Mouse (Mus musculus): Measurements from ENCODE around the gene AU040320. TPM values are rescaled to one million over a fixed set of nuclear protein-coding genes. Genes with fewer than 3 reads are reported as not detected.

AU040320 gene
- polyA plus RNA-seq, 1 experiment from 2014 or later: 28.9 TPM

DNA sequence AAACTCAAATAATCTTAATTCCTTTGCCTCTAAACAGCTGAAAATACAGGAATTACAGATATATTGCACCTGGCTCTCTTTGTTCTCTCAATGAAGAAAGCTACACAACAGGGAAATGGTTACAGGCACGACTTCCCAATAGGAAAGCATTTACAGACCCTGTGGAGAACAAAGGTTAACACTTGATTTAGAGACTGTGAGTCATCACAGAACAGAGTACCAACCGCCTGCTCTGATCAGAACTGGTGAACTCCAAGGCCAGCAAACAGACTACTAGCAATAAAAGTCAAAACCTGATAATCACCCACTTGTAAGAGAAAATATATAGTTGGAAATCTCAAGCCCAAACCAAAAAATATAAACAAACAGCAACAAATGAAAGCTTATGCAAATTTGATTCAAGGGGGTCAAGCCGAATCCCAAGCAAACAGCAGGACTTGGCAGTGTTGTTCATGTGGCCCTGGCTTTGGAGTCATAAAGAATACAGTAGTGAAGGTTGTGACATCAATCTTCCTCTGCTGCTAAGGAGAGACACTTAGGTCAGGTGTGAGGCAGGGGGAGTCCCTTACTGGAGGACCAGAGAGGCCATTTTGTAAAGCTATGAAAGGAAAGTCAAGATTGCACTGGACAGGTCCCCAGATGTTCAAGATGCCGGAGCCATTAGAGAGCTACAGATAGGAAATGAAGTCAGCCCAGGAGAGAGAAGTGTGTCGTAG is 126.4 kb downstream of the AU040320 start:
- no peak overlapping the region for H3K9ac ChIP-seq (ENCODE audit: low read length)
- ATAC-seq (replicated peaks; ENCODE audit: low FRiP score, low TSS enrichment, low read depth): peak; percentile 89
- no peaks in the 10 kb centered on the region for H3K27me3 ChIP-seq (replicated peaks; ENCODE audit: control insufficient read depth, insufficient read depth, low read length)
- H3K9me3 ChIP-seq (ENCODE audit: control insufficient read depth, low read length): no peaks in the 10 kb centered on the region
- H3K4me2 ChIP-seq (ENCODE audit: low read length): no peak overlapping the region
- H3K4me3 ChIP-seq (ENCODE audit: low read depth, low read length): no peak overlapping the region
- DNase-seq (ENCODE audit: low spot score): no peak
- 75% methylated on average over 5 of the region's 5 CpGs for WGBS
- H3K4me1 ChIP-seq (replicated peaks; ENCODE audit: control insufficient read depth, insufficient read depth, low read length): no peaks in the 10 kb centered on the region
- H3K36me3 ChIP-seq (ENCODE audit: control insufficient read depth, insufficient read depth, low read length): peaks cover 62% of the 10 kb centered on the region
- H3K27ac ChIP-seq (ENCODE audit: low read depth): peak overlapping the region; percentile 12; the same call in 1 of the 2 replicates

DNA sequence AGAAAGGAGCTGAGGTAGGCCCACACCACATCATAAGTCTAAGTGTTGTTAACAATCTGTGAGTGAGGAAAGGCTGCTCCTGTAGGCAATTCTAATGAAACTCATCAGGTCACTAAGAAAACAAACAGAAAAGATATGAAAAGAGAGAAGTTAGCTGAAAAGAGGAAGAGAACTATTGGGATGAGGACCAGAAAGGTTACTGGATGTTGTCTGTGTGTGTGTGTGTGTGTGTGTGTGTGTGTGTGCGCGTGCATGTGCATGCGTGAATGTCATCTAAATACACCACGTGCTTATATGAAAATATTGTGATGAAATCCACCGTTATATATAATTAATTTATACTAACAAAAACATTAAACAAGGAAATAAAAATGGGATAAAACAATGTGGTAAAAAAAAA is 130.3 kb downstream of the AU040320 start:
- Histone ChIP-seq H3K4me3 (ENCODE audit: low read depth, low read length) (no peak overlapping the region), H3K4me2 (ENCODE audit: low read length) (no peak overlapping the region), H3K9me3 (ENCODE audit: control insufficient read depth, low read length) (no peaks in the 10 kb centered on the region), H3K27me3 (replicated peaks; ENCODE audit: control insufficient read depth, insufficient read depth, low read length) (no peaks in the 10 kb centered on the region), H3K27ac (ENCODE audit: low read depth) (no peak overlapping the region), H3K4me1 (replicated peaks; ENCODE audit: control insufficient read depth, insufficient read depth, low read length) (no peaks in the 10 kb centered on the region), H3K9ac (ENCODE audit: low read length) (no peak overlapping the region), H3K36me3 (ENCODE audit: control insufficient read depth, insufficient read depth, low read length) (peaks cover 63% of the 10 kb centered on the region)
- WGBS: 97% methylated on average over 5 of the region's 5 CpGs
- DNase-seq (ENCODE audit: low spot score): no peak
- ATAC-seq (replicated peaks; ENCODE audit: low FRiP score, low TSS enrichment, low read depth): no peak

DNA sequence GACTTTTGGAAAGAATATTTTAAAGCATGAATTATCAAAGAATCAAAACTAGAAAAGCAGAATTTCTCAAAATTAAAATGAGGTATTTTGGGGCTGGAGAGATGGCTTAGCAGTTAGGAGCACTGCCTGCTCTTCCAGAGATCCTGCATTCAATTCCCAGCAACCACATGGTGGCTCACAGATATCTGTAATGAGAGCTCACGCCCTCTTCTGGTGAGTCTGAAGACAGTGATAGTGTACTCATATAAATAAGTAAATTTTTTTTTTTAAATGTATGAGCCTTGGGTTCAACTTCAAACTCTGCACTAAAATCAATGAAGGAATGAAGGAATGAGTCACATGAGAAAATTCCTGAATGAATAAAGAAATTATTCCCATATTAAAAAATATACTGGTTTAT is 132.6 kb downstream of the AU040320 start:
- Histone ChIP-seq H3K9me3 (ENCODE audit: control insufficient read depth, low read length) (no peaks in the 10 kb centered on the region), H3K4me2 (ENCODE audit: low read length) (no peak overlapping the region), H3K27ac (ENCODE audit: low read depth) (no peak overlapping the region), H3K9ac (ENCODE audit: low read length) (no peak overlapping the region), H3K27me3 (replicated peaks; ENCODE audit: control insufficient read depth, insufficient read depth, low read length) (no peaks in the 10 kb centered on the region), H3K4me1 (replicated peaks; ENCODE audit: control insufficient read depth, insufficient read depth, low read length) (no peaks in the 10 kb centered on the region), H3K36me3 (ENCODE audit: control insufficient read depth, insufficient read depth, low read length) (peaks cover 66% of the 10 kb centered on the region), H3K4me3 (ENCODE audit: low read depth, low read length) (no peak overlapping the region)
- WGBS: 64% methylated on average over 1 of the region's 1 CpGs
- DNase-seq (ENCODE audit: low spot score) (no peak), ATAC-seq (replicated peaks; ENCODE audit: low FRiP score, low TSS enrichment, low read depth) (no peak)

DNA sequence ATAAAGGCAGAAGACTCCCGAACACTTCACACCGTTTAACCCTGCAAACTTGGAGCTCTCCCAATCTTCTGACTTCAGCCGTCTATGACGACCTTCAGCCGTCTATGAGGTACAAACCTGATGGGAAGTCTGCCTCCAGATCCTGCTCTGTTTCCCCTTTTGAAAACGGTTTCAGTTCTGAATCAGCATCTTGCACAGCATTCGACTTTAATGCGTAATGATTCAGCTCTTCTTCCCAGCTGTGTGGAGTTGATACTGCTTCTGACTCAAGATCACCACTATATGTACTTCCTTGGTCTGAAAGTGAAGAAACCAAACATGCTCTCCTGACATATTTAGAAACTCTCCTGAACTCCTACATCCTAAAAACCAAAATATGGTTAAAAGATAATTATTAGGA is 136.5 kb downstream of the AU040320 start:
- WGBS: 92% methylated on average over 8 of the region's 8 CpGs
- H3K9me3 ChIP-seq (ENCODE audit: control insufficient read depth, low read length): no peaks in the 10 kb centered on the region
- no peak overlapping the region for H3K4me2 ChIP-seq (ENCODE audit: low read length)
- H3K27me3 ChIP-seq (replicated peaks; ENCODE audit: control insufficient read depth, insufficient read depth, low read length): no peaks in the 10 kb centered on the region
- H3K36me3 ChIP-seq (ENCODE audit: control insufficient read depth, insufficient read depth, low read length): peaks cover 82% of the 10 kb centered on the region
- no peaks in the 10 kb centered on the region for H3K4me1 ChIP-seq (replicated peaks; ENCODE audit: control insufficient read depth, insufficient read depth, low read length)
- H3K9ac ChIP-seq (ENCODE audit: low read length): no peak overlapping the region
- no peak overlapping the region for H3K4me3 ChIP-seq (ENCODE audit: low read depth, low read length)
- no peak for ATAC-seq (replicated peaks; ENCODE audit: low FRiP score, low TSS enrichment, low read depth)
- DNase-seq (ENCODE audit: low spot score): no peak
- no peak overlapping the region for H3K27ac ChIP-seq (ENCODE audit: low read depth)

Other genes with a start within 250 kb of the AU040320 start
- 1.4 TPM in 2 replicates for gene Ago4, start 220.1 kb upstream of the AU040320 start, polyA plus RNA-seq (2014; fragmentation: Nextera tagmentation; extraction: Ambion mirVana)
- 40.9 and 41.0 TPM in 2 replicates for gene Clspn, start 196.6 kb upstream of the AU040320 start, polyA plus RNA-seq (2014; fragmentation: Nextera tagmentation; extraction: Ambion mirVana)
- gene 5730409E04Rik, start 143.7 kb upstream of the AU040320 start, polyA plus RNA-seq (2014; fragmentation: Nextera tagmentation; extraction: Ambion mirVana): 2.6 and 3.4 TPM in 2 replicates
- 522 and 542 TPM in 2 replicates for gene Psmb2, start 75.9 kb upstream of the AU040320 start, polyA plus RNA-seq (2014; fragmentation: Nextera tagmentation; extraction: Ambion mirVana)
- gene Tfap2e, start 17.3 kb upstream of the AU040320 start, polyA plus RNA-seq (2014; fragmentation: Nextera tagmentation; extraction: Ambion mirVana): not detected in 2 replicates
- gene Ncdn, start 106 bp upstream of the AU040320 start, polyA plus RNA-seq (2014; fragmentation: Nextera tagmentation; extraction: Ambion mirVana): 29.0 and 29.8 TPM in 2 replicates
- 17.3 and 23.4 TPM in 2 replicates for gene Zmym4, start 214.6 kb downstream of the AU040320 start, polyA plus RNA-seq (2014; fragmentation: Nextera tagmentation; extraction: Ambion mirVana)

Data from intestine, embryonic 14.5 days (tissue).